Mouse (Mus musculus): Measurements from ENCODE around the gene Adcy6.

DNA sequence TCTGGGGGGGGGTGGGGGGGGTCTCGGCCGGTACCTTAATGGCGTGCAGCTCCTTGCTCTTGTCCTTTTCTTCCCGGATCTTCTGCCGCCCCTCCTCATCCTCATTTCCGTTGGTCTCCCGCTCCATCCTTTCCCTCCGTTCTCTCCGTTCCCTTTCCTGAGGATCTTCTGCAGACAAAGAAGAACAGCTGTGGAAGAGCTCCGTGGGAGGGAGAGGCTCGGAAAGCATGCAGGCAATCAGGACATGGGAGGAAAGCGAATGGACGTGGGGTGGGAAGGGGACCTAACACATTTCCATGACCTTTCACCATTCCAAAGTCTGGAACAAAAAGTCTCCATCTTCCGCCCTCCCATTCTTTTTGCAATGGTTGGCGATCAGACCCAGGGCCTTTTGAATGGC lies 41.6 kb upstream of the Adcy6 start:
- TF ChIP-seq CTCF (IDR thresholded peaks at IDR 0.05; ENCODE audit: control insufficient read depth, insufficient read depth, insufficient replicate concordance, low read depth, low read length) (no peak), POLR2A (IDR thresholded peaks at IDR 0.05; ENCODE audit: control insufficient read depth, low read depth, low read length) (no peak)

Data from testis, adult 2 months (tissue).